Mouse (Mus musculus): ENCODE measurements at regions not wholly inside any gene's neighbourhood (a gene's known extent, or its start where the extent isn't known, plus 50 kb on each side); places are given as distances from the start of the nearest gene placed in this dataset.

DNA sequence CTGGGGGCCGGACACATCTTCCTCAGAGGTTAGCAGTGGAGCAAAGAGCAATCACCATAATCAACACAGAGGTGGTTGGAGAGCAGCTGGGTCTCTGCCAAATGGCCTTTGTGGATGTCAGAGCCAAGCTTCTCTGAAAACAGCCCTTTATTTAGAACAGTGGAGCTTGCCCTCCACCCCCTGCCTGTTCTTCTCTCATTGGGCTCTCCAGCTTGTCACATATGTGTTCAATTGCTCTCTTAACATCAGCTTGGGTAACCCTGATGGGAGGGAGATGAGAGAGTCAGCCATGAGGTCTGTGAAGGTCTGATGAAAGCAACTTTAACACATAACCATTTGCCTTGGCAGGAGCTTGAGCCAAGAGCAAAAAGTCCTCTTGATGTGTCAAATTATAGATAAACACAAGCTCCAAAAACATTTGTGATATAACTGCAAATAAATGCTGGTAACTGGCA is 140.1 kb upstream of the Spdl1 start:
- TF ChIP-seq CTCF (conservative IDR thresholded peaks at IDR 0.05; ENCODE audit: low read length), result no peak
- no peak for TF ChIP-seq NANOG (IDR thresholded peaks at IDR 0.05; ENCODE audit: borderline replicate concordance, low read length)
- TF ChIP-seq POU5F1 (IDR thresholded peaks at IDR 0.05; ENCODE audit: borderline replicate concordance, low read length), result no peak
